Mouse (Mus musculus) stomach, postnatal 0 days (tissue): Measurements from ENCODE around the gene BC030867. TPM values are rescaled to one million over a fixed set of nuclear protein-coding genes. Genes with fewer than 3 reads are reported as not detected.

Experiments
- ATAC-seq: fragments of 200-750 bp; cut with Nextera tagmentation; 2 replicates; pipeline ENCODE4 v1.8.0; 2017; ENCODE audit not compliant: low FRiP score, low TSS enrichment
- DNase-seq: peaks from one replicate; pipeline ENCODE4 v3.0.0-alpha.2; 2016; ENCODE audit warnings: low spot score
- H3K27ac ChIP-seq: fragments of 300-500 bp; sonication (generic); replicated peaks from 2 replicates; pipeline ENCODE4 v1.5.1; 2014; ENCODE audit warnings: mild to moderate bottlenecking, control low read depth
- H3K27me3 ChIP-seq: fragments of 300-500 bp; sonication (generic); 2 replicates; pipeline ENCODE4 v1.6.1; 2014; ENCODE audit warnings: low read length; ENCODE audit not compliant: control insufficient read depth, insufficient read depth
- H3K36me3 ChIP-seq: fragments of 300-500 bp; sonication (generic); 2 replicates; pipeline ENCODE4 v1.6.1; 2014; ENCODE audit warnings: low read length, mixed read lengths; ENCODE audit not compliant: control insufficient read depth, insufficient read depth
- H3K4me1 ChIP-seq: fragments of 300-500 bp; sonication (generic); replicated peaks from 2 replicates; pipeline ENCODE4 v1.6.1; 2014; ENCODE audit warnings: antibody characterized with exemption; ENCODE audit not compliant: control insufficient read depth, insufficient read depth
- H3K4me2 ChIP-seq: fragments of 300-500 bp; sonication (generic); replicated peaks from 2 replicates; pipeline ENCODE4 v1.6.1; 2014; ENCODE audit warnings: low read depth, mild to moderate bottlenecking, control low read depth, moderate library complexity
- H3K4me3 ChIP-seq: fragments of 300-500 bp; sonication (generic); 2 replicates; pipeline ENCODE4 v1.5.1; 2014; ENCODE audit warnings: low read depth, low read length, control low read depth
- H3K9ac ChIP-seq: fragments of 300-500 bp; sonication (generic); 2 replicates; pipeline ENCODE4 v1.6.1; 2014; ENCODE audit warnings: mild to moderate bottlenecking, low read length, control low read depth, mixed read lengths
- H3K9me3 ChIP-seq: fragments of 300-500 bp; sonication (generic); 2 replicates; pipeline ENCODE4 v1.6.1; 2016; ENCODE audit warnings: low read length; ENCODE audit not compliant: control insufficient read depth
- CTCF ChIP-seq: IDR thresholded peaks from 2 replicates; pipeline ENCODE4 v1.5.1; 2016; ENCODE audit warnings: antibody characterized with exemption, low read depth, mild to moderate bottlenecking, moderate library complexity
- EP300 ChIP-seq: optimal IDR thresholded peaks from 2 replicates; pipeline ENCODE3; 2016; ENCODE audit warnings: antibody characterized with exemption
- WGBS: fragments of 180-500 bp; shearing (Covaris S2); extraction: QIAGEN DNeasy Blood & Tissue Kit; methylation state at CpG from one replicate; pipeline ENCODE4 v1.1.7; 2014; 5-methylcytosine and 5-hydroxymethylcytosine counted together
- polyA plus RNA-seq: library from polyadenylated mRNA; unstranded; fragments of >200 nt; fragmentation: Nextera tagmentation; extraction: Ambion mirVana; gene quantifications from 2 replicates; pipeline ENCODE4 v1.2.1, GENCODE M21; 2015

Gene BC030867
- polyA plus RNA-seq, 1 experiment from 2014 or later: 2.7 TPM

GRCm38 (mm10) chr11:102263211-102263610, 14.5 kb downstream of the BC030867 start:
- Histone ChIP-seq H3K27me3 (no peaks in the 10 kb centered on the region), H3K36me3 (no peaks in the 10 kb centered on the region), H3K4me2 (no peak overlapping the region), H3K9me3 (no peaks in the 10 kb centered on the region), H3K27ac (no peak overlapping the region), H3K4me1 (no peaks in the 10 kb centered on the region), H3K9ac (no peak overlapping the region), H3K4me3 (no peak overlapping the region)
- WGBS: 90% methylated on average over 7 of the region's 7 CpGs
- no peak for TF ChIP-seq EP300
- no peak for TF ChIP-seq CTCF
- no peak for ATAC-seq
- no peak for DNase-seq

- ATAC-seq: no peak
These were observed 17.1 kb downstream of the BC030867 start for GRCm38 (mm10) chr11:102265816-102266215.

GRCm38 (mm10) chr11:102266631-102267355, 18.1 kb downstream of the BC030867 start:
- DNase-seq (no peak), ATAC-seq (no peak)
- TF ChIP-seq CTCF (no peak), EP300 (no peak)
- H3K4me1 ChIP-seq: no peaks in the 10 kb centered on the region
- H3K9ac ChIP-seq: no peak overlapping the region
- WGBS: 83% methylated on average over 8 of the region's 8 CpGs
- H3K27ac ChIP-seq: no peak overlapping the region
- no peaks in the 10 kb centered on the region for H3K27me3 ChIP-seq
- H3K4me2 ChIP-seq: no peak overlapping the region
- no peak overlapping the region for H3K4me3 ChIP-seq
- no peaks in the 10 kb centered on the region for H3K9me3 ChIP-seq
- H3K36me3 ChIP-seq: no peaks in the 10 kb centered on the region

More at GRCm38 (mm10) chr11:102265816-102266215, 17.1 kb downstream of the BC030867 start:
- no peaks in the 10 kb centered on the region for H3K9me3 ChIP-seq
- TF ChIP-seq EP300 (no peak), CTCF (no peak)
- DNase-seq: no peak
- H3K27me3 ChIP-seq: no peaks in the 10 kb centered on the region
- H3K4me2 ChIP-seq: no peak overlapping the region
- no peak overlapping the region for H3K9ac ChIP-seq
- no peaks in the 10 kb centered on the region for H3K36me3 ChIP-seq
- no peaks in the 10 kb centered on the region for H3K4me1 ChIP-seq
- no peak overlapping the region for H3K27ac ChIP-seq
- 82% methylated on average over 14 of the region's 14 CpGs for WGBS
- no peak overlapping the region for H3K4me3 ChIP-seq

- H3K4me1 ChIP-seq: no peaks in the 10 kb centered on the region
- no peak overlapping the region for H3K4me2 ChIP-seq
- no peak overlapping the region for H3K4me3 ChIP-seq
- peak; percentile 70; the same call in 1 of the 2 replicates for ATAC-seq
- H3K9ac ChIP-seq: no peak overlapping the region
- 9% methylated on average over 11 of the region's 11 CpGs for WGBS
- H3K9me3 ChIP-seq: no peaks in the 10 kb centered on the region
- DNase-seq: peak; percentile 73
- no peaks in the 10 kb centered on the region for H3K36me3 ChIP-seq
- no peak for TF ChIP-seq EP300
- peak; percentile 83 for TF ChIP-seq CTCF
- H3K27me3 ChIP-seq: no peaks in the 10 kb centered on the region
- no peak overlapping the region for H3K27ac ChIP-seq
These were observed 18.8 kb downstream of the BC030867 start for GRCm38 (mm10) chr11:102267480-102267879.

GRCm38 (mm10) chr11:102268520-102269244, 20.0 kb downstream of the BC030867 start, which contains the start of gene Asb16:
TSS of gene Asb16 (plus strand) at chr11:102268743.
- DNase-seq (no peak), ATAC-seq (no peak)
- no peak within 1 kb of the TSS for H3K4me3 ChIP-seq
- no peaks in the 10 kb centered on the region for H3K36me3 ChIP-seq
- 88% methylated on average over 12 of the region's 12 CpGs for WGBS
- H3K27ac ChIP-seq: no peak within 1 kb of the TSS
- no peaks in the 10 kb centered on the region for H3K4me1 ChIP-seq
- H3K4me2 ChIP-seq: no peak within 1 kb of the TSS
- H3K9me3 ChIP-seq: no peaks in the 10 kb centered on the region
- H3K9ac ChIP-seq: no peak within 1 kb of the TSS
- no peak for TF ChIP-seq CTCF
- no peak for TF ChIP-seq EP300
- no peaks in the 10 kb centered on the region for H3K27me3 ChIP-seq
